Mouse (Mus musculus) heart, postnatal 0 days (tissue): ENCODE data around the gene Hist1h3d.

Source experiments
- CTCF ChIP-seq: IDR thresholded peaks from 2 replicates; pipeline ENCODE4 v1.5.1; 2016; ENCODE audit warnings: antibody characterized with exemption, control low read depth, low read depth
- EP300 ChIP-seq: IDR thresholded peaks from 2 replicates; pipeline ENCODE4 v1.6.1; 2016; ENCODE audit warnings: antibody characterized with exemption, low read depth

GRCm38 (mm10) chr13:23529480-23530165 lies 45.9 kb upstream of the Hist1h3d start:
- TF ChIP-seq CTCF (no peak), EP300 (no peak)
